Mouse (Mus musculus) embryonic fibroblast, embryonic 13.5 days (primary cell): ENCODE measurements around the gene Wdr59.

ENCODE experiments used
- CTCF ChIP-seq: IDR thresholded peaks from 2 replicates; pipeline ENCODE4 v1.5.1; 2011; ENCODE audit warnings: mild to moderate bottlenecking, control low read depth, low read length, moderate library complexity, borderline replicate concordance; ENCODE audit not compliant: insufficient read depth
- POLR2A ChIP-seq: IDR thresholded peaks from 2 replicates; pipeline ENCODE4 v1.6.1; 2011; ENCODE audit warnings: low read depth, mild to moderate bottlenecking, control low read depth, low read length, moderate library complexity

GRCm38 (mm10) chr8:111569926-111570325 is 48.0 kb upstream of the Wdr59 start:
- no peak for TF ChIP-seq CTCF
- no peak for TF ChIP-seq POLR2A
